Mouse (Mus musculus): ENCODE measurements around the gene Bdkrb2.

DNA sequence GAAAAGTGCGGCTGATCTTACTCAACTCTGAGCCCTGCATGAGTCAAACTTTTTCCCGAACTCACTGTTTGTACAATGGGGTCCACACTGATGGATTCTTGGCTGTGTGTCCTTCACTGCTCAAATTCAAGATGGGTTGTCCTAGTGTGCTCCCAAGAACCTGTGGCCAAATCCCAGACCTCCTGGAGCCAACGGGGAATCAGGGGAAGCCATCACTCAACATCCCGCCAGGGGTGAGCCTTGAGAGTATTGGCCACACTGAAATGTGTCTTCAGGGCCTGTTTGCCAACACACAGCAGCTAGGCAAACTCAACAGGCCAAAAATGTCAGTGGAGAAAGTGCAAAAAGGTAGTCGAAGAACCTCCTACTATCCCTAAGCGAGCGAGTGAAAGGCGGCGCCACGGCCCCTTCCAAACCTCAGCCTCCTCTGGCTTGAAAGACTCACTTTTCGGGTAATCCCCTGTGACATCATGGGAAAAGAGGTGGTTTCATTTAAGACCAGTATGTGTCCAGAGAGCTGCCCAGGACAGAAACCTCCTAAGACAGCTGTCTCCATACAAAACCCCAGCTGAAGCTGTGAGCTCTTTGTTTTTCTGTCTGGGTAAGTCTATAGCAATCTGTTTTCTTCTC is 39.7 kb downstream of the Bdkrb2 start, which contains the start of gene Bdkrb1:
- TF ChIP-seq CTCF (IDR thresholded peaks at IDR 0.05; ENCODE audit: extremely low read depth, insufficient read depth, insufficient read length, insufficient replicate concordance) = no peak
- no peak for TF ChIP-seq POLR2A (IDR thresholded peaks at IDR 0.05; ENCODE audit: low read depth, low read length)

Measured in spleen, adult 2 months (tissue).